Mouse (Mus musculus) neural tube, embryonic 15.5 days (tissue): ENCODE results near the gene Mpzl3. TPM values are rescaled to one million over a fixed set of nuclear protein-coding genes. Genes with fewer than 3 reads are reported as not detected.

ENCODE experiments used
- ATAC-seq: fragments of 200-750 bp; cut with Nextera tagmentation; 2 replicates; pipeline ENCODE4 v1.8.0; 2017; ENCODE audit warnings: mild to moderate bottlenecking, moderate TSS enrichment, moderate library complexity; ENCODE audit not compliant: low FRiP score
- H3K27ac ChIP-seq: fragments of 300-500 bp; sonication (generic); replicated peaks from 2 replicates; pipeline ENCODE4 v1.5.1; 2015; ENCODE audit warnings: mild to moderate bottlenecking, inconsistent platforms
- H3K27me3 ChIP-seq: fragments of 300-500 bp; sonication (generic); replicated peaks from 2 replicates; pipeline ENCODE4 v1.6.1; 2015; ENCODE audit warnings: inconsistent platforms
- H3K36me3 ChIP-seq: fragments of 300-500 bp; sonication (generic); 2 replicates; pipeline ENCODE4 v1.6.1; 2015; ENCODE audit warnings: inconsistent platforms
- H3K4me1 ChIP-seq: fragments of 300-500 bp; sonication (generic); 2 replicates; pipeline ENCODE4 v1.6.1; 2015; ENCODE audit warnings: inconsistent platforms
- H3K4me2 ChIP-seq: fragments of 300-500 bp; sonication (generic); 2 replicates; pipeline ENCODE4 v1.6.1; 2015; ENCODE audit warnings: inconsistent platforms, mild to moderate bottlenecking, moderate library complexity
- H3K4me3 ChIP-seq: fragments of 300-500 bp; sonication (generic); replicated peaks from 2 replicates; pipeline ENCODE4 v1.5.1; 2015; ENCODE audit warnings: mild to moderate bottlenecking, inconsistent platforms
- H3K9ac ChIP-seq: fragments of 300-500 bp; sonication (generic); replicated peaks from 2 replicates; pipeline ENCODE4 v1.6.1; 2015; ENCODE audit warnings: mild to moderate bottlenecking, inconsistent platforms
- H3K9me3 ChIP-seq: fragments of 300-500 bp; sonication (generic); replicated peaks from 2 replicates; pipeline ENCODE4 v1.6.1; 2016; ENCODE audit warnings: inconsistent platforms
- WGBS: fragments of 180-500 bp; shearing (Covaris S2); methylation state at CpG from one replicate; pipeline ENCODE4 v1.1.7; 2015; ENCODE audit warnings: mixed read lengths; 5-methylcytosine and 5-hydroxymethylcytosine counted together
- polyA plus RNA-seq: library from polyadenylated mRNA; unstranded; fragments of >200 nt; fragmentation: Nextera tagmentation; extraction: Ambion mirVana; gene quantifications from 2 replicates; pipeline ENCODE4 v1.2.1, GENCODE M21; 2015

The Mpzl3 gene
- polyA plus RNA-seq, 1 experiment from 2014 or later, result 1.00 TPM

DNA sequence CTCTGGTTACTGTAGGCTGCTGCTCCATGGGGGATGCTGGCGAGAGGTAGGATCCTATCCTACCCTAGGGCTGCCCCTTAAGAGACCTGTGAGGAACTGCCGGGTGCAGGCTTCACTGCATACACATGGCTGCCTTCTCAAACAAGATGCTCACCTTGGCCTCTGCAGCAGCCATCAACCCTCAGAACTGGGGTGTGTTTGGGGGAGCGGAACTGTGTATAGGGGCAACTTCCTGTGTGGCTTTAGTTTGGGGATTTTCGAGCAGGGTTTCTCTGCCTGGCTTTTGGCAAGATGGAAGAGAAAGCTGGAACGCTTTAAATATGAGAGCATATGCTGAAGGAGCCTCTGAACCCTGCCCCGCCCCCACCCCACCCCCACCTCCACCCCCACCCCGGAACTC lies 72.0 kb downstream of the Mpzl3 start:
- 70% methylated on average over 7 of the region's 7 CpGs for WGBS
- Histone ChIP-seq H3K36me3 (peaks cover 13% of the 10 kb centered on the region), H3K4me3 (no peak overlapping the region), H3K4me1 (peaks cover 8% of the 10 kb centered on the region), H3K4me2 (no peak overlapping the region), H3K27ac (no peak overlapping the region), H3K9me3 (no peaks in the 10 kb centered on the region), H3K27me3 (no peaks in the 10 kb centered on the region), H3K9ac (no peak overlapping the region)
- ATAC-seq, result no peak

Other genes with a start within 250 kb of the Mpzl3 start
- 20.3 and 23.3 TPM in 2 replicates for gene Kmt2a, start 173.9 kb upstream of the Mpzl3 start, polyA plus RNA-seq
- gene Atp5l, start 134.4 kb upstream of the Mpzl3 start, polyA plus RNA-seq, result 830 and 890 TPM in 2 replicates
- 31.8 and 34.2 TPM in 2 replicates for gene Ube4a, start 89.6 kb upstream of the Mpzl3 start, polyA plus RNA-seq
- gene Cd3g, start 74.8 kb upstream of the Mpzl3 start, polyA plus RNA-seq, result 114 TPM in 1 of 2 replicates, not detected in the other
- 31.2 TPM in 1 of 2 replicates, not detected in the other for gene Cd3d, start 73.4 kb upstream of the Mpzl3 start, polyA plus RNA-seq
- 0.19 and 57.9 TPM in 2 replicates for gene Cd3e, start 45.6 kb upstream of the Mpzl3 start, polyA plus RNA-seq
- gene Mpzl2, start 15.4 kb upstream of the Mpzl3 start, polyA plus RNA-seq, result 0.77 and 8.6 TPM in 2 replicates
- 0.32 and 1.7 TPM in 2 replicates for gene Jaml, start 24.0 kb downstream of the Mpzl3 start, polyA plus RNA-seq
- gene Scn2b, start 62.6 kb downstream of the Mpzl3 start, polyA plus RNA-seq, result 11.9 and 12.0 TPM in 2 replicates
- gene Scn4b, start 83.2 kb downstream of the Mpzl3 start, polyA plus RNA-seq, result 0.55 and 2.0 TPM in 2 replicates
- gene BC049352, start 126.8 kb downstream of the Mpzl3 start, polyA plus RNA-seq, result not detected in 2 replicates
- gene Tmprss4, start 148.9 kb downstream of the Mpzl3 start, polyA plus RNA-seq, result 2.7 TPM in 1 of 2 replicates, not detected in the other
- gene Il10ra, start 214.0 kb downstream of the Mpzl3 start, polyA plus RNA-seq, result 0.69 and 2.1 TPM in 2 replicates